Mouse (Mus musculus) retina, postnatal 1 day (tissue): ENCODE data around the gene Tcirg1.
A peak's percentile ranks its signal among the peaks of the same experiment; 100 is the strongest.

Experiments
- DNase-seq: peaks from one replicate; pipeline ENCODE4 v3.0.0-alpha.2; 2012

The Tcirg1 gene

DNA sequence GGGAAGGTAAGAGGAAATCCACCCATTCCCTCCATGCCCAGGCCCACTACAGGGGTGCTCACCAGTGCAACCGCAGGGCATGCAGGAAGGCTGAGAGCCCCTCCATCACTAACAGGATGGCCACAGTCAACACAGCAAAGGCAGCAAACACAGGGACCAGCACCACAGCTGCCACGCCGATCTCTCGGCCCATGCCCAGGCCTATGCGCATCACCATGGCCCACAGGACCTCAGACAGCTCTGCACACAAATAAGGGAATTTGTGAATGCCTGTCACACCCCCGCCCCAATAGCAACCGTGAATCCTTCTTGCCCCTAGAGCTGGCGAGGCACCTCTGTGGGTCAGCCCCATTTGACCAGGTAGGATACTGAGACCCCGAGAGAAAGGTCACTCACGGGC is 10.7 kb downstream of the Tcirg1 start:
- DNase-seq: no peak

DNA sequence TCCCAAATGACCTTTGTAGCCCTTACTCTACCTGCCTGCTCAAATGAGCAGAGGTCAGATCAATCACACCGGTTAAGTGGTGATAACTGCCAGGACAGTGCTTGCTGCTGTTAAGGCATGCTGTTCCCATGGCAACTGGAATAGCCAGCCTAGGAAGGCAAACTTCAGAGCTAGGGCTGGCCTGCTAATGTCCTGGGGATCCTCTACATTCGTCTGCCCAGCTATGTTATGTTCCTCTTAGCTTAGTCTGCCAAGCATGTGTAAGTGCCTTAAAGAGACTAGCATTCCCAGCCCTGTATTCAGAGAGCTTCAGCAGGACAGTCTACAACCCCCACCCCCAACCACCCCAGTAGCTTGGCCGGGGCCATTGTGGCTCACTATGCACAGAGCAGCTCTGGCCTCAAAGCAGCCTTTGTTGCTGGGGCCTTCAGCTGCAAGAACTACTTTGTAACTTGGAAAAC is 11.7 kb downstream of the Tcirg1 start:
- DNase-seq: no peak

DNA sequence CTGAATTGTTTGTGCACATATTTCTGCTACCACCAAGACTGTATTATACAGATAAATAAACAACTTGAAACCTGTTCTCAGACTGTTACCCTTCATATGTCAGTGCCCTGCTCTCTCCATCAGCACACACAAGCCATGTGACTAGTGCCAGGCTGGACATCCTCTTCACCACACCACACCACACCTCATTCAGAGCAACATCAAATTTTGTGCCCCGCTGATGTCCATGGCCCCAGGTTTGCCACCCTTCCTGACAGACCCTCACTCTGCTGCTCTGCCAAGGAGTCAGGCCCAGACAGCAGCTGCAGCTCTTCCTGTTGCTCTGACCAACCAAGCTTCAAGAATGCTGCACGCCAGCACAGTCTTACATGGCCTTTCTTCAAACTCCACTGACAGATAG is 12.6 kb downstream of the Tcirg1 start:
- no peak for DNase-seq

DNA sequence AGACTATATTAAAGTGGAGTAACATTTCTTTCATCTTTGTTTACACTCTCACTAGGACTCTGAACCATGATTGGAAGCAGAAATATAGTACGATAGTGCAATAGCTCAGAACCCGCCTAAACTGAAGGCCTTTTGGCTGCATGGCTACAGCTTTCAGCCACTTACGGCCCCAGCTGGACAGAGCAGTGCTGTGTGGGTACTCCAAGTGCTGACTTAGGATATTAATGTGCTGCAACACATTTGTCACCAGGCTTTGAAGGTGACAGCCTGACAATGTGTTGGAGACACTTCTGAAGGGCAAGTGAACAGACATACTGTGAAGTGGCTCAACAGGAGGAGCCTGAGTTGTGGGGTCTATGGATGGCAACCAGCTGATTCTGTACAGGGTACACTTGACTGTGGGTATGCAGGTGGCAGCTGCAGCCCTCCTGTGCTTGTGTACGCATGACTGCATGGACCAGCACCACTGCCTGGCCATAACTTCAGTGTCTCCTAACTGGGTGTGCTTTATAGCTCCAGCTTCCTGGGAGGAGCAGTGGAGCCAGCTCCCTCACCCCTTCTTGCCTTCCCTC is 13.3 kb downstream of the Tcirg1 start:
- DNase-seq: no peak

DNA sequence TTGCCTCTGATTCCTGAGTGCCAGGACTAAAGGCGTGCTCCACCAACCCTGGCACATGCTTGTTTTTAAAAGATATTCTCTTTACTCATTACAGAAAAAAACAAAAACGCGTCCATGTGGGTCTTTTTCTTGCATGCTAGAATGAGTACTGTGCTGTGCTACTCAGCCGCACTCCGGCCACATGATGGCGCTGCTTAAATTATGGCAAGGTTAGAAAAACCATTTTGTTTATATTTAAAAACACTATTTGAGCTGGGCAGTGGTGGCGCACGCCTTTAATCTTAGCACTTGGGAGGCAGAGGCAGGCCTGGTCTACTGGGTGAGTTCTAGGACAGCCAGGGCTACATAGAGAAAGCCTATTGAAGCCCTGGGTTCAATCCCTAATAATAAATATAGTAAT is 16.8 kb downstream of the Tcirg1 start:
- no peak for DNase-seq

DNA sequence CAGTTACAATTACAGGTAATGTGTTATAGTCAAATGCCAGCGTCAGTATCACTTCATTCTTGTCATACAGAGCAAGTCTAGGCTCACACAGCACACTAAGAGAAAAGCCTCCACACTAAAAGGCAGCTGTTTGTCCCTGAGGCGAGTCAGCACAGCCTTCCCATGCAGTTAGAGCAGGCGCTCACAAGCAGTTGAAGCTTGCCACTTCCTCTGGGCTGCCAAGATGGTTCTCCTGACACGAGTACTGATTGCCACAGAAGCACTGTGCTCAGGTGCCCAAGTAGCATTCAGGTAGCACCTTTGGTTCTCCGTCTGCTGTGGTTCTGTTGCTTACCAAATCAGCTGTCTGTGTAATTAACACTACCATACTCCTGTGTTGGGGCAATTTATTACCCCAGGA is 17.8 kb downstream of the Tcirg1 start:
- DNase-seq: no peak

DNA sequence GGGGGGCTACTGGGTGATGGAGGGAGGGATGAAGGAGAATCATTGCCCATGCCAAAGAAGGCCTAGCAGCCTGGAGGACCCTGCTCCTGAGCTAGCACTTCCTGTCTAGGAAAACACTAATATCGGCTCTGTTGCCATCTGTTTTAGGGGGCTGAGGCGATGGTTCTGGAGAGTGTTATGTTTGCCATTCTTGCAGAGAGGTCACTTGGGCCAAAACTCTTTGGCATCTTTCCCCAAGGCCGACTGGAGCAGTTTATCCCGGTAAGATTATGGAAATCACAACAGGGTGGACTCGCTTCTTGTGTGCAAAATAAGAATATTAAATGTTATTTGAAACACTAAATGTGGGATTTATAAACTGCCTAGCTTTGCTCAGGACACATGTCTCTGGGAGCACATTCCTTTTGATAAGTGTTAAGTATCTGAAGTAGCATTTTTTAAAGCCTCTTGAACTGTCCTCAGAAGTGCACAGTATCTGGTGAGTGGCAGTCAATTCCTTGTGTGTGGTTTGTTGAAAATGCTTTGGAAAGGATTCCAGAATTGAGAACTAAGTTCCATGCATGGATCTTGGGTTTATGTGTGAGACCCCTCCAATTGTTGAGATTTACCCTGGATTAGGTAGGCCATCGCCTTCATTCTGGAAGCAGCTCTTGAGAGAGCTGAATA is 22.5 kb downstream of the Tcirg1 start:
- no peak for DNase-seq

DNA sequence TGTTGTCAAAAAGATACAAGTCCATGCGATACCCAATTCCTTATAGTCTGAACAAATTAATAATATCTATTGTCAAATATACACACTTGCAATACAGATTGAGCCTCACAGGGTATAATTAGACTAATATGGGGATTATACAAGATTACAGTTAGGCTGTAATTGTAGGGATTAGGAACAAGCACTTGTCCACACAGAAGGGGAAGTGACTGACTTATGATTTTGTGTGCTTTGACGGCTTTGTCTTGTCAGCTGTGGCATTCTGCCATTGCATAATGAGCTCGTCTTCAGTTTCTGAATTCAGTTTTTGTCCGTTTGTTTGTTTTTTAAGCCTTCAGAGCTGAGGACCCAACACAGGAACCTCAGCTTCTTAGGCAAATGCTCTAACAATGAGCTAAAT is 24.7 kb downstream of the Tcirg1 start:
- DNase-seq: peak; percentile 60

DNA sequence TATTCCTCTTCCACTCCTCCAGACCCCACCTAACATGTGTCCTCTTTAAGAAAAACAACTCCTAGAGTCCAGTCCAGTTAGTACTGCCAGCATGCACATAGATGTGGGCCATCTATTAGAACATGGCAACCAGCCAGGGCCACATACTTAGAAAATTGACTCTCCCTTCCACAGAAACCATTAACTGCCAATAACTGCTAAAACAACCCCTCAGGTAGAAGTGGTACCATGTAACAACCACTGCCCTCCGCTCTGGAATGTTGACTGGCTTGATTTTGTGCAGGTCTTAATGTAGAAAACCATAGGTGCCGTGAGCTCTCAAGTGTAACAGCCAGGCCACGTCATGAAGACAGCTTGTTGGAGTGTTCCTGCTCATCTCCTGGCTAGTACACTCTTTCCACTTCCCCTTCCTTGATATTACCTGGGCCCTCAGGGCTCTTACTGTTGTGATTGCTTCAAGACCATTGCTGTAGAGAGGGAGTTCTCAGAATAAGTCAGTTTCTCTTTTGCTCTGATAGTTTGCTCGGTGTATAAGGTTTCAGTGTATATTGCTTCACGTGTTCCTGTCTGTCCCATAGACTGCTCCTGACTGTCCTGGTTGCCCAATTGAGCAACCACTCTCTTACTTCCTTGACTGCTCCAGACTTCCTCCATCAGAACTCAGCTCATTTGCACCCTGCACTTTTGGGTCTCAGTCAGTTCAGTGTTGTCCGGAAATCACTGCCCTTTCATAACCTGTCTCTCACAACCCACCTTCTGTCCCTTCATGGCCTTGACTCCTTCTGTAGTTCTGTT is 26.7 kb downstream of the Tcirg1 start:
- no peak for DNase-seq

DNA sequence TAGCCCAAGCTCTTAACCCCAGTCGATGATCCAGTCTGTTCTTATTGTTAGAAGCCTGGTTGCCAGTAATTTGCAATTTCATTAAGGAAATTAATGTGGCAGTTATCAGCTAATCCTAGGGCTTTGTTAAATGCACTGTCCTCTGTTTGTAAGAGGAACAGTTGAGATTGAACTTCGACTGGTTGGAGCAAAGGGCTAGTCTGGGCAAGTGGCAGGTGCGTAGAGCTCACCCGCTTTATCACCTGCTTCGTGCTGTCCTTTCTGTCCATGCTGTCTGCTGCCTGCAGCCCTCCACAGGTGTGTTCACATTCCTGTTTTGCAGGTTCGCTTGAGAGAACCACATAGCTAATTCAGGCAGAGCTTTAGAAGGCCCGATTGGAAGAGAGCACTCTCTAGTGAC is 31.9 kb downstream of the Tcirg1 start:
- DNase-seq: no peak

DNA sequence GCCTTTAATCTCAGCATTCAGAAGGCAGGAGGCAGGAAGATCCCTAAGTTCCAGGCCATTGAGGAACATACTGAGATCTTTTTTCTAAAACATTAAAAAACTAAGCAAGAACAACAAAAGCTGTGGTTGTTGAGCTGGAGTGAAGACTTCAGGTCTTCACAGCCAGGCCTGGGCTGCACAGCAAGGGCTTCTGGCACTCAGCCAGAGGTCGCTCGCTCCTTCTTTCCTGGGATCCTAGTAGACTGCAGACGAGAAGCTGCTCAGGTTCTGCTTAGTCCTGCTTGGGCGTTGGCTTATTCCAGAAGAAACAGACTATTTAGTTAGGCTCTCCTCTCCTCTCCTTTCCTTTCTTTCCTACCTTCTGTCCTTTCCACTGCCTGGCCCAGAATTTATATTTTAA is 34.6 kb downstream of the Tcirg1 start:
- peak; percentile 14 for DNase-seq

DNA sequence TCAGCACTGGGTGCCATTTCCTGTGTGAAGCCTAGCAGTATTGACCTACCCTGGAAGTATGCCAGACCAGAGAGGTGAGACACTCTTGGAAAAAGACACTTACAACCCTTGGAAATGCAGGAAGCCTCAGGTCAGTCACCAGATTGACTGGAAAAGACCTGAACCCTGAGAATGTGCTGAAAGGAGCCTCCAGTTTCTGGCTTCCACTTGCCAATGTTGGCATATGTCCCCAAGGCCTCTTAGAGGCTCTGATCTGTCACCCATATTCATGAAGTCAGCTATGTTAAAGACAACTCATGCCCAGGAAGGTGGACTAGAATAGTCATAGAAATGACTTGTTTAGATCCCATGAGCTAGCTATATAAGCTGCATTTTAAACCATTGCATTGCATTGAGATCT is 35.5 kb downstream of the Tcirg1 start:
- no peak for DNase-seq

DNA sequence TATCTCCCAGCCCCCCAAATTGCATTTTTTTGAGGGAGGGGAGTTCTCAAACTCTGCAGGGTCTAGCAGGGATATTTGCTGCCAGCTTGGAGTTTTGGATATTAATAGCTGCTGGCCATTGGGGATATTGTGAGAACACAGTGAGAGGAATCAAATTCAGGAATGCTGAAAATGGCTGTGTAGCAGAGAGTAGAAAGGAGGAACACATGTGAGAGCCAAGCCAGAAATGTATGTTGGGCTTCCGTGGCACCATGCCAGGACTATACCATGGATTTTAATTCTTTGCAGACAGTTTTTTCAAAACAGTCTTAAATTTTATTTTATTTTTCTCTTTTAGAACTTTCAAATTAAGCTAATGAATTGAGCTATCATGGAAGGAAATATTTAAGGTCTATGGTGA is 38.6 kb downstream of the Tcirg1 start:
- no peak for DNase-seq

DNA sequence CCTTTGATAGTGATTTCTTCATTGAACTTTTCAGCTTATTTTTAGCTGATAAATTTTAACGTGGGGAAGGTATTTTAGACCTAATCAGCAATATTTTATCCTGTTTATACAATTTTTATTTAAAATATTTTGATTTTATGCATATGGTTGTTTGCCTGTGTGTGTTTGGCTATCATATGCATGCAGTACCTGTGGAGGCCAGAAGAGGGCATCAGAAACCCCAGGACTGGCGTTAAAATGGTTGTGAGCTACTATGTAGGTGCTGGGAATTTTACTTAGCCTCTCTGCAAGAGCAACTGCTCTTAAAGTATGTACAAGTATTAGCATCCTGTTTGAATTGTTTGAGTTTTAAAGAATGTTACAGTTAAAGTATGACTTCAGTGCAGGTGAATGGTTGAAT is 42.0 kb downstream of the Tcirg1 start:
- no peak for DNase-seq

DNA sequence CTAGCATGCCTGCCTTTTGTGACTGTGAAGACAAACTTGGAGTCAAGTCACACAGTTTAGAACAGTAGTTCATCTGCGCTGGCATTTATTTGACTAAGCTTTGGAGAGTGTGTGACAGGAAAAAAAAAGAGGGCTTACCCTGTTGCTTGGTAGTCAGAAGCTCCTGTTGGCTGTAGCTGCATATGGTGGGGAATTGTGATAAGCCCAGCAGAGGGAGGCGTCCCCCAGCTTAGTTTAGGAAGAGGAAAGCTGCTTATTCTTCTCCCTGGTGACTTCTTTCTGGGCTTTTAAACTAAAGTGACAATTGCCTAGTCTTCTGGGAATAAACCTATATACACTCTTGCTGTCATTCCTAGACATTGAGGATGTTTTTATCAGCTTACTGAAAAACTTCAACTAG is 44.2 kb downstream of the Tcirg1 start:
- DNase-seq: peak; percentile 54

DNA sequence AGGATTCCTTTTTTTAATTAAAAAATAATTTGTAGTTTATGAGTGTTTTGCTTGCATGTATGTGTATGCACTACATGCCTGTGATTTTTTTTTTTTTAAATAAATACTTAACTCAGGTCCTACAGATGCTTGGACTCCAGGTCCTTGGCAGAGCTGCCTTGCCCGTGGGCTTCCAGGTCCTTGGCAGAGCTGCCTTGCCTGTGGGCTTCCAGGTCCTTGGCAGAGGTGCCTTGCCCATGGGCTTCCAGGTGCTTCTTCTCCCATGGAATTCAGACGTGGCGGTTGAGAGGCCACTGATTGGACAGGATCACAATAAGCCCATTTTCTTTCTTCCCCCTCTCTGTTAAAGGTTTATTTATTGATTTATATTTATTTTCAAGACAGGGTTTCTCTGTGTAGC is 49.7 kb downstream of the Tcirg1 start:
- no peak for DNase-seq

DNA sequence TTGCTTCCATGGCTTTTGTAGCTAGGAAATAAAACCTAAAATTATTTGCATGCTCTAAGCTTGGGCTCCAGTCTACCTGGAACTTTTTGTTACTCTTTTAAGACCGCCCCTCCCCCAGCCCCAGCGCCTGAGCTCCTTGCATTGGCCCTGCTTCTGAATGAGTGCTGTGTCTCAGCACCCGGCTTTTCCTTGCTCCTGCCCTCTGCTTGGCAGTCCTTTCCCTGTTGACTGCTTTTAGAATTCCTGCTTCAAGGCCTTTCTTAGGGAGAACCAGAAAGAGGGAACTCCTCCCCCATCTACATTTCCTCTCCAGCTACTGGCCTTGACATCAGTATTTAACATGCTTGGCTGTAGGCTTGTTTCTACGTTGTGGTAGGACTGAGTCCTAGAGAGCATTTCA is 51.3 kb downstream of the Tcirg1 start:
- DNase-seq: no peak

DNA sequence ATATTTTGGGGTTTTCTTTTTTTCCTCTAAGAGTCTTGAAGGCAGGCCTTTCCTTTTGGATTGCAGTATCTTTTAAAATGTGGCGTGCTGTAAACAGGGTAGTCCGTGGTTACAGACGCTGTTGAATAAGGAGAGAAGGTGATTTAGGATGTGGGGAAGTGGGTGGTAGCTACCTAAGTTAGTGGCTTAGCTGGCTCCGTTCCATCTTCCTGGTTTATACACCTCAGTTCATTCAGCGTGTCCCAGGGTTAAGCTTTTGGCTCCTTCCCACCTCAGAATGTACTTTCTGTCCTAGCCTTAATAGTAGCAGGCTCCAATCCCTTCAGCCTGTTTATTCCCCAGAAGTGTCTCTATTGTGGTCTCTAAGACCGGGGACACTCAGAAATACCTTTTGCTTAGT is 51.8 kb downstream of the Tcirg1 start:
- no peak for DNase-seq

DNA sequence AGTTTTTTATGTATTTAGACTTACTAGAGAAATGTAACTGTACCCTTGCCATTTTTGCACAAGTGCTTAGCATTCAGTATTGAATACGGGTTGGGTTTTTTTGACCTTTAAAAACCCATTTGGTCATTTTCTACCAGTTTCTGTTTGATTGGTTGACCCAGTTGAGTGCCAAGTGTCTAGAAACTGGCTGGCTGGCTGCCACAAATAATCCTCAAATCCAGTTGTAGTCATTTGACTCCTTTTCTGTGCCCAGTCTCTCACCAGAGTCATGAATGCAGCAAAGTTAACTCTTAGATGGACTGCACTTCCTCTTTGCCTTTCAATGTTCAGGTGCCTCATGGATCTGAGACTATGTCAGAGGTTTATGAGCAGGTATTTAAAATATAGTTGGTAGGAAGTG is 53.0 kb downstream of the Tcirg1 start:
- DNase-seq: peak; percentile 21

DNA sequence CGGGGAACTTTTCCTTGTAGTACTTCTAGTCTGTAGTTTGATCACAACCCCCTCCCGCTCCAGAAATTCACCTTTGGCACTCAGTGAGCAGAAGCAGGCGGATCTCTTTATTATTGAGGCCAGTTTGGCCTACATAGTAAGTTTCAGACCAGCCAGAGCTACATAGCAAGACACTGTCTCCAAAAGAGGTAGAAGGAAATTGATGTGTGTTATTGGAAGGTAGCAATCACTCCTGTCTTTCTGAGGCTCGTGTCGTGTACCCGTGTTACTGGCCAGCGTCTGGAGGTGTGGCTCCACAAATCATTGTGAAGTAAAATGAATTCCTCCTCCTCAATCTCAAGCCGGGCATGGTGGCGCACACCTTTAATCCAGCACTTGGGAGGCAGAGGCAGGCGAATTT is 53.8 kb downstream of the Tcirg1 start:
- DNase-seq: no peak

DNA sequence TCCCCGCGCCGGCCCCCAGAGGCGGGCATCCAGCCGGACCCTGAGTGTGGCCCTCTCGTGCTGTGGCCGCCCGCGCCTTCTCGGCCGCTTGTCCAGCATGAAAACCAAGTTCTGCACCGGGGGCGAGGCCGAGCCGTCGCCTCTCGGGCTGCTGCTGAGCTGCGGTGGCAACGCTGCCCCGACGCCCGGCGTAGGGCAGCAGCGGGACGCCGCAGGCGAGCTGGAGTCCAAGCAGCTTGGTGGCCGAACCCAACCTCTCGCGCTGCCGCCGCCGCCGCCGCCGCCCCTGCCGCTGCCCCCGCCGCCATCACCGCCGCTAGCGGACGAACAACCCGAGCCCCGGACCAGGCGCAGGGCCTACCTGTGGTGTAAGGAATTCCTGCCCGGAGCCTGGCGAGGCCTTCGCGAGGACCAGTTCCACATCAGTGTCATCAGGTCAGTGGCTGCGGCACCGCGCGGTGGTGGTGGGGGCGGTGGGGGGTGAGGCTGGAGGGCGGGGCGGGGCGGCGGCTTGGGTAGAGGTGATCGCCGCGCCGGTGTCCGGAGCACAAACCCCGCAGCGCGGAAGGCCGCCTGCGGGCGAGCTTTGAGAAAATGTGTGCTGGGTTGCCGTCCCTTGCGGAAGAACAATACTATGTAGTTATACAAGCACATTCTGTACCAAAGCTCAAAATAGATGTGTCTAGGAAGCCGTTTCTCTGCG is 54.8 kb downstream of the Tcirg1 start:
- DNase-seq: no peak

DNA sequence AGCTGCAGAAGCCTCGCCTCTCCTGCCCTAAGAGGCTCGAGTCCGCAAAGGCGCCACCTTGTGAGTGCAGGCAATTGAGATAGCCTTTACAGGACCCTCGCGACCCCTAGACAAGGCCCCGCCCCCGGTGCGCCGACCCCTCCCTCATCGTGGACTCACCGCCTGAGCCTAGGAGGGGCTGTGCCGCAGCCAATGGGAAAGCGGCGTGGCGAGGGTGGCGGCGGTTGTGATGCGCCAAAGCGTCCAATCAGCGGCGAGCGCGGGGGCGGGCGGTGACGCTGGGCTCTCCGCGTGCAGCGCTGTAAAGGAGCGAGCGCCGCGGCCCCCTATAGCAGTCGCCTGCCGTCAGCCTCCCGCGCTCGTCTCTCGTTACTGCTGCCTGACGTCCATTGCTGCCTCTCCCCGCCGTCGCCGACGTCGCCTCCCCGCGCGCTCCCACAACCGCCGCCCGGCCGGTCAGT is 55.4 kb downstream of the Tcirg1 start, which contains the start of gene Chka:
Gene Chka (plus strand): TSS at position 272 of the 461 bp plus-strand sequence.
- DNase-seq: peak; percentile 99

DNA sequence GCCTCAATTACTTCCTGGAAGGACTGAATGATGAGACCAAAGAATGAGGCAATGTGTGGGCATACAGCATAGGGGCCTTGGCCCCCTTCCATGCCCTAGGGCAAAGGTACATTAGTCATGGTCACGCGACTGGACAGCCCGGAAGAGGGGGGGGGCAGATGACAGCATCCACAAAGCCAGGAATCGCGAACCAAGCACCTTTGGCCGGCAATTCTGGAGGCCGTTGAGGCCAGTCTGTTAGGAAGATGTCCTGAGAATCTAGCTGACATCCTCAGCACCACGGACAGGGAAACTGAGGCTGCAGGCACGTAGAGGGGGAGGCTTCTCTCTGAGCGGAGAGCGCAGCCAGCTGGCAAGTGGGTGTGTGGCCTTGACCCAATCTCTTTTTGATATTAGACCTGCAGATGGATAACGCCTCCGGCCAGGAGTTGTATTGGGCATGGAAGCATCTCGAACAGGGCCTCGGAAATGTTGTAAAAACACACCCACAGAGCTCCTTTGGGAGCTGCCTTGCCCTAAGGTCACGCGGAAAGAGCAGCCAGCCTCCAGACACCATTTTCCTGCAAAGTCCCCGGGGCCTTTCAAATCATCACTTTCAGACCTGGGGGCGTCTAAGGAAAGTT is 56.0 kb downstream of the Tcirg1 start:
- DNase-seq: no peak
